Mouse (Mus musculus): ENCODE data around the gene Slc4a7.

Slc4a7 gene

DNA sequence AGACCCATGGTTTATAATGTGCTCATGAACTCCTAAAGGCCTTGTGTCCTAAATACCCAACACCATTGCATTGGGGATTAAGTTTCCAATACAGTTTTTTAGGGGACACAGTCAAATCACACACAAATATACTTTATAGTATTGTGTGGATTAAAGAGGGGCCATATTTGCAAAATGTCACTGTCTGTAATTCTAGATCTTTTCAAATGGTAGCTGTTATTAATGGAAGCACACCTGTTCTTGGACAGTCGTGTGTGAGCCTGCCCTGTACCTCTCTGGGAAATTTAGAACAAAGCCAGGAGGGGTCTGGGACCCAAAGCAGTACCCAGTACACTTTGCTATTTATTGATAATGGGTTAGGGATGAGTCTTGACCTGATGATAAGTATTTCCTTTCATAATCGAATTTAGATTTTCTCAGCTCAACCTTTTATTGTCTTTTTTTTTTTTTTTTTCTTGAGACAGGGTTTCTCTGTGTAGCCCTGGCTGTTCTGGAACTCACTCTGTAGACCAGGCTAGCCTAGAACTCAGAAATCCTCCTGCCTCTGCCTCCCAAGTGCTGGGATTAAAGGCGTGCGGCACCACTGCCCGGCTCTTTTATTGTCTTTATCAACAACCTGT is at the start of gene Slc4a7:
Gene Slc4a7, plus strand, starts transcription at position 570 of the 620 bp plus-strand sequence.
- no peak for DNase-seq

DNA sequence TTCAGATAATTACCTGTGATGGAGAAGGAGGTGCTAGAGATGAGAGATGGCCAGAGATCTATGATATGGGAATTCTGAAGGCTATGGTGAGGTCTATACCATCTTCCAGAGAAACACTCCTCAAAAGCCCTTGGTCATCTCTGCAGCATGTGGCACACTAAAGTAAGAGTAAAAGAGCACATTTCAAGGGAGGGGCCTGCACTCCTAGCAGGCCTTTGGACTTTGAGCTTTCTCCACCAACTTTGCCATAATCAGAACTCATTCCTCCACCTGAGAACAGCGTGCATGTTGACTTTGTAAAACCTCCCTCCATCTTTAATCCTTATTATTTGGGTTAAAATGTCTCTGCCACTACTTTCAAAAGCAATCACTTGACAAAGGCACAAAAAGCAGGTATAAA is 31.5 kb upstream of the Slc4a7 start:
- no peak for DNase-seq

- no peak for DNase-seq
Observed at GRCm38 (mm10) chr14:14681611-14682010, 20.5 kb upstream of the Slc4a7 start.

- no peak for DNase-seq
Observed at GRCm38 (mm10) chr14:14684771-14685170, 17.3 kb upstream of the Slc4a7 start.

GRCm38 (mm10) chr14:14686101-14686551 is 16.0 kb upstream of the Slc4a7 start:
- no peak for DNase-seq

DNA sequence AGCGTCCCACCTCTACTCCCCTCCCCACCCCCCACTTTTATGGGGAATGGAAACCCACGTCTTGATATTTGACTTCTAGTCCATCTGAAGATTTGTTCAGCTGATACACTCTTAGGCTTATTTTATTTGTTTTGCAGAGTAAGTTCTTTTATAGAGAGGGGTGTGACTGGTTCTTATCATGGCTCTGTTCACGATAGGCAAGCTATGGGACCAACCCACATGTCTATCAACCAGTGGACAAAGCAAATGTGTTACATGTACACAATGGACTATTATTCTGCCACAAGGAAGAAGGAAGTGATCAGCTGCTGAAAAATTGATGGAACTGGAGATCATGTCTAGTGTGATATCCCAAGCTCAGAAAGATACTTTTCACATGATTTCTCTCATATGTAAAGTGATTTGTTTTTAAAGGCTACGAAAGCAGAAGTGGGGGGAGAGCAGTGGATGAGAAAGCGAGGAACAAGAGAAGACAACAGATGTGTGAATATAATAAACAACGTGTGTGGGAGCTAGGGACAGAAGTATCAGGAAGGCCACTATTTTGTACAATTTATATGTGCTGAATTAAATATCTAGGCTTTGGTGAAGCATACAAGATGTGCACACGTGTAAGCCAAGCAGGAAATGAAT is 14.7 kb upstream of the Slc4a7 start:
- DNase-seq, result no peak

- DNase-seq, result peak; percentile 89 to 90
Observed at GRCm38 (mm10) chr14:14702399-14703345, 593 bp downstream of the Slc4a7 start.

- no peak for DNase-seq
Observed at GRCm38 (mm10) chr14:14703346-14703871, 1.3 kb downstream of the Slc4a7 start.

- DNase-seq, result no peak
Observed at GRCm38 (mm10) chr14:14704651-14705050, 2.6 kb downstream of the Slc4a7 start.

DNA sequence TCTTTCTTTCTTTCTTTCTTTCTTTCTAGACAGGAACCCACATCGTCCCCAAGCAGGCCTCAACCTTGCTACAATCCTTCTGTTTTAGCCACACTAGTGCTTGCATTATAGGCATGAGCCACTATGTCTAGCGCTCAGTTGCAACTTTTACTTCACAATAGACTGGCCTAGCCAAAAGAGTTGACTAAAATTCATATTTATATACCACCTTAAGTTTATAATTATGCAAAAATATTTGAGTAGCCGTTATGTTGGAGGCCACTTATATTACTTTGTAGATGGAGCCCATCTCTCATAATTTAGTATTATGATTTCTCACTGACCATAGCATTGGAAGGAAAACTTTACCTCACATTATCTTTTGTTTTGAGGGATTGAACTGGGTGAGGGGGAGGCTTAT is 3.0 kb downstream of the Slc4a7 start:
- no peak for DNase-seq

- DNase-seq, result no peak
Observed at GRCm38 (mm10) chr14:14706381-14706780, 4.3 kb downstream of the Slc4a7 start.

- DNase-seq, result no peak
Observed at GRCm38 (mm10) chr14:14707061-14707460, 5.0 kb downstream of the Slc4a7 start.

DNA sequence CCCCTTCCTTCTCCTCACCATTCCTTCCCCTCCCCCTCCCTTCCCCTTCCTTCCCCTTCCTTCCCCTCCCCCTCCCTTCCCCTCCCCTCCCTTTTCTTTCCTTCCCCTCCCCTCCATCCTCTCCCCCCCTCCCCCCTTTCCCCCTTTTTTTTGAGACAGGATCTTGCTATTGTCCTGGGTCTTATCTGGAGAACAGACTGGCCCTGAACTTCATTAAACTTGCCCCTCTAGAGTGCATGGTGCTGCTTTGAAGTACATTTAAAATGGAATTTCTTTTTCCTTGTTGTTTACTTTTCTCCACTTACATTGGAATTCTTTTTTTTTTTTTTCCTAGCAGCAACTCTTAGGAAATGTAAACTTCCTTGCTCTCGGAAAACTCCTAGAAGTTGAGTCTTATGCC is 6.9 kb downstream of the Slc4a7 start:
- no peak for DNase-seq

DNA sequence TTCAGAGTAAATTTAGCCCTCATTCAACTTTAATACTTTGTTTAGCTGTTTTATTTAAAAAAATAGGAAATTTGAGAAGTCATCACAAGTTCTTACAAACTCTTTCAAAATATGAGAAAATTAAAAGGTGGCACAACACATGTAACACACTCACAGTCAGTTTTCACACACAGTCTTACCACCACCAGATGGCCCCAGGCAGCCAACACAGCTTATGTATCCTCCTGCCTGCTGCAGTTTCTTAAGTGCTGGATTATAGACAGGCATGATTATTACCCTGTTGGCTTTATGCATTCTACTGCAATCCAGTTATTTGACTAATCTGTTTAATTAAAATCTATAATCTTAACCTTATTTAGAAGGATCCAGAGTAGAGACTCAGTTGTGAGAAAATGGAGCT is 12.1 kb downstream of the Slc4a7 start:
- DNase-seq, result peak; percentile 31 to 39

DNA sequence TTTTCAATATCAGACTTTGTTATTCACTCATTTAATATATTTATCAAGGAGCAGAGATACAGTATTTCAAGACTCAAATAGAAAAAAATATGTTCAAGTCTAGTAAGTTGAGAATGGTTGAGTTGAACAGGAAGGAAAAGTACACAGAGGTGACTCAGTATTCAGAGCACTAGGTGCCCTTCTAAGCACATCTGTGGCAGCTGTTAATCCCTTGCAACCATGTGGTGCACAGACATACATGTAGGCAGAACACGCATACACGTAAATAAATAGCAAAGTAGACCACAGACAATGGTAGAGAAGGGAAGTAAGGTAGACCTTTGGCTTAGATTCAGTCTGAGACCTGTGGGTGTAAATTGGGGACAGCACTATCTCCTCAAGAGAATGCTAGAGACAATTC is 13.7 kb downstream of the Slc4a7 start:
- DNase-seq, result no peak

GRCm38 (mm10) chr14:14716843-14717242 is 14.8 kb downstream of the Slc4a7 start:
- DNase-seq, result peak; percentile 14 to 25

DNA sequence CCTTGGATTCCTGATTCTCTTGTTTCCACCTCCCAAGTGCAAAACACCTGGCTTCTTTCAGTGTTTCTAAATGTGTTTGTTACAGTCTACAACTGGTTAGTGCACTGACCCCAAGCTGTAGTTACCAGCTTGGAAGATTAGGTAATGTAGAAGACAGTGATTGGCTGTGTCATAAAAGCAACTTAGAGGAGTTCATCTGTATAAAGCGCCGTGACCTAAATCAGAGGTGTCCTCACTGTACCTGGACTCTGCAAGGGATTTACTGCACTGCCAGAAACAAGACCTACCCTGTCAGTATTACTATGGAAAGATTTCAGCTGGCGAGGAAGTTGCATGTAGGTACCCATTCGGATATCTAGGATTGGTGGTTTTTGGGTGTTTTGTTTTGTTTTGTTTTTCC is 16.5 kb downstream of the Slc4a7 start:
- DNase-seq, result no peak

DNA sequence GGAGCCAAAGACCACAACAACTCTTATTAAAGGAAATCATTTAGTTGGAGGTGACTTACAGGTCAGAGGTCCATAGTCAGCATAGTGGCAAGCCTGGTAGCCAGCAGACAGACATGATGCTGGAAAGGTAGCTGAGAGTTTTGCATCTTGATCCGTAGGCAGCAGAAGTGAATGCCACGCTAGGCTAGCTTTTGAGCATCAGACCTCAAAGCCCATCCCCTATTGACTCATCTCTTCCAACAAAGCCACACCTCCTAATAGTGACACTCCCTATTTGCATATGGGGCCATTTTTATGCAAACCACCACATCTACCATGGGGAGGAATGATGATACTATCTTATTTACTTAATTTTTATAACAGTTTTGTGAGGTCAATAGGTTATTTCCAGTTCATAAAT is 79.1 kb downstream of the Slc4a7 start:
- no peak for DNase-seq

GRCm38 (mm10) chr14:14784223-14784622 is 82.1 kb downstream of the Slc4a7 start:
- no peak for DNase-seq

DNA sequence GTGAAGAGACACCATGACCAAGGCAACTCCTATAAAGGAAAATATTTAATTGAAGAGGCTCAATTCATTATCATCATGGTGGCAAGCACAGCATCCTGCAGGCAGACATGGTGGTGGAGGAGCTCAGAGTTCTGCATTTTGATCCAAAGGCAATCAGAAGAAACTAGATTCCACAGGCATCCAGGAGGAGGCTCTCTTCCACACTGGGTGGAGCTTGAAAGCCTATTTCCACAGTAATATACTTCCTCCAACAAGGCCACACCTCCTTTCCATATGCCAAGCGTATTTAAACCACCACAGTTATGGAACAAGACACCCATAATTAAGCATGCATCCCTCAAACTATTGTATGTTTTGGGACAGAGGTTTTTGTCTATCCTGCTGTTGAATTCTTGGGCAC is 84.9 kb downstream of the Slc4a7 start:
- no peak for DNase-seq

DNA sequence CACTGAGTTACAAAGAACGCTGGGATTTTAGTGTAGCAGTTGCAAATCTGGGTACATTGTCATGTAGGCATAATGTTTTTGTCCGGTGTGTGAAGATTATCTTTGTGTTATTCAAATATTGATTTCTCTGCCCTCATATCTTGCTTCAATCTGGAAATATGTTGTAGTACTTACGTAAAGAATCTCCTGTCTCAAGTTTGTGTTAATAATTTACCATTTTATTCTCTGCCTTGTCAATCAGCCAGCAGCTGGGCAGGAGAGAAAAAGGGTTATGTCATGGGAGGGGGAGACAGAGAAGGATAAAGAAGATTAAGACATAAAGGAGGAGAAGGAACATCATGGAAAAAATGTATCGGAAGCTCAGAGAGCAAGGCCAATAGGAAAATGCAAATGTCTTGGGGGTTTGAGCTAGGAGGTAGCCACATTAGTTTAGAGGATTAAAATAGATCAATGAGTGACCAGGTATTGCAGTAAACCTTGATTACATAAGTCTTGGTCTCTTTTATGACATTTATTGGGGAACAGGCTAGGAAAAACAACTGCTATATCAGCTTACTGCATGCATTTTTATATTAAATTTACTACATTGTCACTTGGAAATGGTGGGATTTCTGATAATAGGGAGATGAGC is 87.9 kb downstream of the Slc4a7 start:
- no peak for DNase-seq

GRCm38 (mm10) chr14:14799861-14800260 is 97.8 kb downstream of the Slc4a7 start:
- no peak for DNase-seq

GRCm38 (mm10) chr14:14800332-14800731 is 98.3 kb downstream of the Slc4a7 start:
- no peak for DNase-seq
